Mouse (Mus musculus): ENCODE measurements around the gene Ube4a.

Ube4a gene

GRCm38 (mm10) chr9:44878776-44879500, 86.5 kb downstream of the Ube4a start:
- H3K9me3 ChIP-seq (ENCODE audit: low read length), result no peaks in the 10 kb centered on the region
- peak overlapping the region; percentile 98 for H3K4me3 ChIP-seq (replicated peaks; ENCODE audit: low read length)
- peaks cover 64% of the 10 kb centered on the region for H3K4me1 ChIP-seq (replicated peaks; ENCODE audit: low read depth, low read length)
- peaks cover 5% of the 10 kb centered on the region for H3K27me3 ChIP-seq (ENCODE audit: insufficient read depth, low read length)
- H3K36me3 ChIP-seq (ENCODE audit: insufficient read depth, low read length), result peaks cover 32% of the 10 kb centered on the region
- no peak for TF ChIP-seq NANOG (IDR thresholded peaks at IDR 0.05; ENCODE audit: borderline replicate concordance, low read length)
- no peak for TF ChIP-seq POU5F1 (IDR thresholded peaks at IDR 0.05; ENCODE audit: borderline replicate concordance, low read length)

- H3K4me1 ChIP-seq (replicated peaks; ENCODE audit: low read depth, low read length), result peaks cover 56% of the 10 kb centered on the region
- no peak overlapping the region for H3K4me3 ChIP-seq (replicated peaks; ENCODE audit: low read length)
- peaks cover 39% of the 10 kb centered on the region for H3K36me3 ChIP-seq (ENCODE audit: insufficient read depth, low read length)
- no peak for TF ChIP-seq CTCF (conservative IDR thresholded peaks at IDR 0.05; ENCODE audit: low read length)
- TF ChIP-seq NANOG (IDR thresholded peaks at IDR 0.05; ENCODE audit: borderline replicate concordance, low read length), result no peak
- no peak for TF ChIP-seq POU5F1 (IDR thresholded peaks at IDR 0.05; ENCODE audit: borderline replicate concordance, low read length)
- no peaks in the 10 kb centered on the region for H3K27me3 ChIP-seq (ENCODE audit: insufficient read depth, low read length)
- no peaks in the 10 kb centered on the region for H3K9me3 ChIP-seq (ENCODE audit: low read length)
Observed at GRCm38 (mm10) chr9:44877686-44878085, 87.7 kb downstream of the Ube4a start.

DNA sequence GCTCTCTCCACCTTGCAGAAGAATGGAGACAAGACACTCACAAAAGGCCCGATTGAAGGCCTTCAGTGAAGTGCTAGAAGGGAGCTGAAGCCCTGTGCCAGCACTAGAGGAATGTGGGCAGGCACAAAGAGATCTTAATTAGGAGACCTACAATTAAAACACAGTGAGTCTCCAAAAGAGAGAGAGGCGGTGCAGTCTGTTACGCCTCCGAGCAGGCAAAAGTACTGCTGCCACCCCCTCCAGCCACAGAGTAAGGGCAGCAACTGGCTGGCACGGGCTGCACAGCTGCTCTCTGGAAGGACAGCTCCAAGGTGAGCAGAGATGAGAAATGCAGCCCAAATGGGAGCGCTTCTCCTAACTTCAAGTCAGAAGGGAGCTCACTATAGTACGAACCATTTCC, 89.9 kb downstream of the Ube4a start:
- TF ChIP-seq CTCF (conservative IDR thresholded peaks at IDR 0.05; ENCODE audit: low read length) (no peak), POU5F1 (IDR thresholded peaks at IDR 0.05; ENCODE audit: borderline replicate concordance, low read length) (no peak), NANOG (IDR thresholded peaks at IDR 0.05; ENCODE audit: borderline replicate concordance, low read length) (no peak)
- Histone ChIP-seq H3K9me3 (ENCODE audit: low read length) (no peaks in the 10 kb centered on the region), H3K27me3 (ENCODE audit: insufficient read depth, low read length) (no peaks in the 10 kb centered on the region), H3K4me3 (replicated peaks; ENCODE audit: low read length) (0 out of 2 replicates have a peak overlapping the region, but pooled peaks have one; percentile 1), H3K36me3 (ENCODE audit: insufficient read depth, low read length) (peaks cover 59% of the 10 kb centered on the region), H3K4me1 (replicated peaks; ENCODE audit: low read depth, low read length) (peaks cover 56% of the 10 kb centered on the region)

DNA sequence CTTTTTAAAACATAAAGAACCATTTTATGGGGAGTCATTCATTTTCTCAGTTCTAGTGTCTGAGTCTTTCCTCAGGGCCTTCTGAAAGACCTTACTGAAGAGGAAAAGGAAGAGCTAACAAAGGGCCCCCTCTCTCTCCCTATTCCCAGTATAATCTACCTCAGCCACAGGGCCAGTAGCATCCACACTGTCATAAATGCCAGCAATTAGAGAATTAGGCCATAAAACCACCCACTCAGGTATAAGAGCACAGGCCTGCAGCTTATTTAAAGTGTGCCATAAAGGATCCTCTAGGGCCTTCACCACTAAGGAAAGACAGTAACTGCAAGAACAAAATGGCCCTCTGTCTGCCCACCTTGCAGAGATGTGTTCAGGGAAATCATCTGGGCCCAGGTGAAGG, 91.2 kb downstream of the Ube4a start:
- Histone ChIP-seq H3K36me3 (ENCODE audit: insufficient read depth, low read length) (peaks cover 71% of the 10 kb centered on the region), H3K9me3 (ENCODE audit: low read length) (no peaks in the 10 kb centered on the region), H3K27me3 (ENCODE audit: insufficient read depth, low read length) (no peaks in the 10 kb centered on the region), H3K4me1 (replicated peaks; ENCODE audit: low read depth, low read length) (peaks cover 52% of the 10 kb centered on the region), H3K4me3 (replicated peaks; ENCODE audit: low read length) (no peak overlapping the region)
- TF ChIP-seq POU5F1 (IDR thresholded peaks at IDR 0.05; ENCODE audit: borderline replicate concordance, low read length), result no peak
- TF ChIP-seq CTCF (conservative IDR thresholded peaks at IDR 0.05; ENCODE audit: low read length), result no peak
- no peak for TF ChIP-seq NANOG (IDR thresholded peaks at IDR 0.05; ENCODE audit: borderline replicate concordance, low read length)

- Histone ChIP-seq H3K36me3 (ENCODE audit: insufficient read depth, low read length) (peaks cover 73% of the 10 kb centered on the region), H3K9me3 (ENCODE audit: low read length) (no peaks in the 10 kb centered on the region), H3K4me1 (replicated peaks; ENCODE audit: low read depth, low read length) (peaks cover 52% of the 10 kb centered on the region), H3K27me3 (ENCODE audit: insufficient read depth, low read length) (no peaks in the 10 kb centered on the region), H3K4me3 (replicated peaks; ENCODE audit: low read length) (no peak overlapping the region)
- no peak for TF ChIP-seq CTCF (conservative IDR thresholded peaks at IDR 0.05; ENCODE audit: low read length)
- no peak for TF ChIP-seq POU5F1 (IDR thresholded peaks at IDR 0.05; ENCODE audit: borderline replicate concordance, low read length)
- no peak for TF ChIP-seq NANOG (IDR thresholded peaks at IDR 0.05; ENCODE audit: borderline replicate concordance, low read length)
Observed at GRCm38 (mm10) chr9:44873665-44874064, 91.7 kb downstream of the Ube4a start.

Measured in E14TG2a.4 (cell line).